Mouse (Mus musculus): ENCODE data around the gene Adk.
"Not testable (repeated sequence)": the region's sequence is repeated elsewhere in the genome, so short reads cannot be mapped to it uniquely, and the experiment has no call there.

The Adk gene

DNA sequence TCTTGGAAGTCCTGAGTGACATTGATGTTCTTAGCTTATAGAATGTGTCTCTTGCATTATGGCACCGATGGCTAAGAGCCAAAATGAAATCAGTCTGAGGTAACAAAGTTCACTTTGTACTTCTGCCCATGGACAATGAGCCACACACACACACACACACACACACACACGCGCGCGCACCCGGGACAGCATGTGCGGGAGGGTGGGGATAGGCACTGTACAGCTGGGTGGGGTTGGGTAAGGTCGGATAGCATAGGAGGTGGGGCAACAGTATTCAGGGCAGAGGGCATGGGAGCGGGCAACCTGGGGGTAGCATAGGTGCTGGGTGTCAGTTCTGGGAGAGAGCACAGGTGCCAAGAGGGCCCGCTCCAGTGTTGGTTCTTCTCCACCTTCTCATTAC is 432.3 kb downstream of the Adk start:
- no peak for DNase-seq (ENCODE audit: low spot score in 2 of 2)

DNA sequence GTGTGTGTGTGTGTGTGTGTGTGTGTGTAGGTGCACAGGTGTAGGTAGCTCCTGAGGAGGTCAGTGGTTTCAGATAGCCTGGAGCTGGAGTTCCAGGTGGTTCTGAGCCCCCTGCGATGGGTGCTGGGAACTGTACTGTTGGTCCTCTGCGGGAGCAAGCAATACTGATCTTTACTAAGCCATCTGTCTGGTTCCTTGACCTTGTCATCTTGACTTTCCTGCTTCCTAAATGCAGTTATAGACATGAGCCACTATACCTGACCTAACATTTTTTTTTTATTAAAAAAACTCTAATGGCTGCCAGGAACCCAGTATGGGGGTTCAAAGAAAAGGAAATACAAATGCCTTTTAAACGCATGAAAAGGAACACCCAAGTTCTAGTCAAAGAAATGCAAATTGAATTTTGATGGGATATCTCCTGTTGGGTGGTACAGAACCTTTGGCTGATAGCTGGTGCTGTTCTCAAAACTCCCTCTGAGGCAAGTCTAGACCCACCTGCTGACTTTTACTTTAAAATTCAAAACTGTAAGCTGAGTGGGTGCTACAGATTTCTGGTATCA is 433.7 kb downstream of the Adk start:
- no peak for DNase-seq (ENCODE audit: low spot score in 2 of 2)

DNA sequence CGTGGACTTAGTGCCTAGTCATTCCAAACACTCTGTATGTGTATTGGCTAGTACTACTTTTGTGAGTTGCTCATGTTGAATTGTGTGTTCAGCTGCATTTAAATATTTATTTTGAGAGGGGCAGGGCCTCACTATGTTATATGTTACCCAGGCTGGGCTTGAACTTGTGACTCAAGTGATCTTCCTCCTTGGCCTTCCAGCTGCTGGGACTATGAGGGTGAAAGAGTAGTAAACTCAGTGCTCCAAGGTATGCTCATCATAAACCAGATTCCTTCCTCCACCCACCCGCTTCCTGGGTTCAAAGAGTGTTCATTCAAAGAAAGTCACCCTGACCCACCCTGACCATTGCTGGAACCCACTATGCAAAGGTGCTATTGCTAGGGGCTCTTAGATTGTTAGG is 434.8 kb downstream of the Adk start:
- not testable (repeated sequence) for DNase-seq (ENCODE audit: low spot score in 2 of 2)

DNA sequence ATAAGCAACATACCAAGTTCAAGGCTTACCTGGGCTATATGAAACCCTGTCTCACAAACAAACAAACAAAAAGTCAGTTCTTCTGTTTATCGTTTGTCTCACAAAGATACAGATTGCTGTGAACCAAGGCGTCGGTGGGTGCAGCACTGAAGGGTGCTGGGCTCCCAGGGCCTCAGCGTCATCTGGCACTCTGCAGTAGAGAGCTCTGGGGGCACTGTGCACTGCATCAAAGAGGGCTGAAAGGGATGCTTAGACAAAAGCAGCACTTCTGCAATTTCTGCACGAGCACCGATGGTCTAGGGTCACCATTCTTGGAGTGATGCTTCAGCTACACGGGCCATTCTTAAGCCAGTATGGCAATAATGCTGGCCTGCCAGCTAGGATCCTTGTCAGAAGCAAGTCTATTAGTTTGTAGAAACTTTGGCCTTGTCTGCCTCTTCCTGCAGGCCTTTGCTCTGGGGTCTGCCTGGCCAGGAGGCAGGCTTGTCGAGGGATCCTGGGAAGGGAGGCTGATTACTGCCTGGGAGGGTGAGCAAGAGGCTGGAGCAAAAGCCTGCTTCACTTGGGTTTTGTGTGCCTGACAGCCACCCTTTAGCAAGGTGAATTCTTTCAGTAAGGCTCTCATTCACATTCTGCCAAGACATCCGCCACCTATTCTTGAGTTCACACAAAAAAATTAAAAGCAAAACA is 436.2 kb downstream of the Adk start:
- not testable (repeated sequence) for DNase-seq (ENCODE audit: low spot score in 2 of 2)

DNA sequence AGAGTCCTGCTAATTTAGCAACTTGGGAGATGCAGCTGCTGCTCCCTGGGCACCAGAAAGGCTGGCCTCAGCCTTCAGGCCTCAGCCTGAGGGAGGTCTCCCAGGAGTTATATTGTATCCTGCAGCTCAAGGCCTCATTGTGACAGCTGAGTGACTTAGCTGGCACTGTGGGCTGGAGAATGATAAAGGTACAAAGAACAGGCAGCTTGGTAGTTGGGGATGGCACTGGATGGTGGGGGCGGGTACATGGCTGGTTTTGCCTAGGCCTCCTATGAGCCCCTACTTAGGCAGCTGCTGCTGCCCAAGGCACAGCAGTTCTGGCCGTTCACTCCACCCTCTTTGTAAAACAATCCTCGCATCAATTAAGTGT is 436.7 kb downstream of the Adk start:
- DNase-seq (ENCODE audit: low spot score in 2 of 2) = no peak

DNA sequence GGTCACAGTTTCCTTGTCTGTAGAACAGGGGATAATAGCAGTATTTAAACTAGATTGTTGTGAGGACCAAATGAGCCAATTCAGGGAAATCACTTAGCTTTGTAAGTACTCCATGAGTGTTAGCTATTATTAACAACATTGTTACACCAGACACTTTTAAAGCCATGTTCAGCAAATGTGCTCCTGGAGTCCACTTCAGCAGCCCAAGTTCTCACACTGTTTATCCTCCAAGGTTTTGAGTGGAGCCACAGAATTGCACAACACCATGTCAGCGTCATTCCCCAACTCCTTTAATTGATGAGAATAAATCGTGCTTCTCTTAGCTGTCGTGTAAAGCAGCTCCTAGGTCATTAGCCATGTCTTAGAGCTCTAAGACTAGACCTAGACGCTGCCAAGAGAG is 437.8 kb downstream of the Adk start:
- DNase-seq (ENCODE audit: low spot score in 2 of 2) = no peak

Data from right cerebral cortex, adult 2 months (tissue).